In the genomic region with DNA sequence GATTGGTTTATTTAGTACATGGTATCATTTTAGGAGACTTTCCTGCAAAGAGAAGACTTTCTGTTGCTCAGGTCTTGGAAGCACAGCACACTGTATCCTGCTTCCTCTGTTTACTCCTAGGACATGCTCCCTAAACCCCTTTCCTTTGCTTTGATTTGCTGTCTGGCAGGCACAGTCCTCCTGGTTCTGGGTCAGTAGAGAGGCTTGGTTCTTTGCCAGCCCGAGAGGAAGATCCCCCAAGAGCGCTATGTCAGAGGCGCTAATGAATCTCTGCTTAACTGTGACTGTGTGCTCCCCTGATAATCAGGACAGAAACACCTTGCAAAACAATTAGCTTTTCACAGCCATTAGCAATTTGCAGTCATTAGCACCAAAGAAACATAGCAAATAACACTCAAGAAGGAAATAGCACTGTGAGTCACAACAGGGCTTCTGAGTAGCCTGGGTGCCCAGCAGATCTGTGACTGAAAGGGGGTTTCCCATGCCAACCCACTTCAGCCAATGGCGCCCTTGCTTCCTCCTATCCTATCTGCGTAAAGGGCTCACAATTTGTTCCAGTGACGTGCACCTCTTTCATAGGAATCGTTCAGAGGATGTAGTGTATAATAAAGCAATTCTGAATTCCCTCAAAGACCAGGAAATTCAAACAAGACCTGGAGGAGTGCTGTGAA, we compare ENCODE assay signal across 13 mouse cellular contexts.
DNase-seq lines count a peak whose midpoint lies in the region; ATAC-seq lines count a peak whose summit lies in the region.
"Had no signal": no experiment of that assay in that cellular context is flagged by ENCODE, and none has a peak within 500 bp of the region (broad histone marks: within the 10 kb centered on the region; RNA-seq: fewer than 3 reads in every experiment).

No protein-coding gene starts in this region.

- peak; percentile 67 for ATAC-seq in hindbrain, embryonic 16.5 days
- ATAC-seq in midbrain, embryonic 15.5 days (replicated peaks) = peak; percentile 33; the same call in 1 of the 2 replicates

- no peak overlapping the region for H3K4me3 ChIP-seq in hindbrain, embryonic 16.5 days (ENCODE audit: low read length)
- no peak overlapping the region for H3K4me3 ChIP-seq in midbrain, embryonic 15.5 days
- H3K4me3 ChIP-seq: embryonic facial prominence, embryonic 12.5 days; heart, embryonic 13.5 days; limb, embryonic 10.5 days; neural tube, embryonic 12.5 days had no signal

- H3K27me3 ChIP-seq in hindbrain, embryonic 16.5 days (replicated peaks; ENCODE audit: control insufficient read depth, insufficient read depth, low read length) = no peaks in the 10 kb centered on the region
- H3K27me3 ChIP-seq in midbrain, embryonic 15.5 days (replicated peaks) = no peaks in the 10 kb centered on the region
- H3K27me3 ChIP-seq: embryonic facial prominence, embryonic 12.5 days; heart, embryonic 13.5 days; neural tube, embryonic 12.5 days had no signal

- no peak overlapping the region for H3K27ac ChIP-seq in hindbrain, embryonic 16.5 days (ENCODE audit: low read depth, low read length)
- H3K27ac ChIP-seq in midbrain, embryonic 15.5 days = 0 out of 2 replicates have a peak overlapping the region, but pooled peaks have one; percentile 8
- H3K27ac ChIP-seq: embryonic facial prominence, embryonic 12.5 days; heart, embryonic 13.5 days; limb, embryonic 10.5 days; neural tube, embryonic 12.5 days had no signal

- 49% methylated on average over 7 of the region's 7 CpGs for WGBS in hindbrain, embryonic 16.5 days
- WGBS in midbrain, embryonic 15.5 days = 51% methylated on average over 7 of the region's 7 CpGs

- H3K9ac ChIP-seq in hindbrain, embryonic 16.5 days (ENCODE audit: low read depth, low read length) = no peak overlapping the region
- H3K9ac ChIP-seq in midbrain, embryonic 15.5 days = no peak overlapping the region
- H3K9ac ChIP-seq: embryonic facial prominence, embryonic 12.5 days; heart, embryonic 13.5 days; neural tube, embryonic 12.5 days had no signal

- peak; percentile 57 to 58 for DNase-seq in cerebellum, postnatal 10 days
- DNase-seq in cerebellum, adult 11-12 months = no peak
- DNase-seq in left cerebral cortex, postnatal 4 days = peak; percentile 16
- DNase-seq in left cerebral cortex, adult 18-20 months (ENCODE audit: low spot score in 2 of 2) = no peak
- no peak for DNase-seq in urinary bladder, postnatal 10 days (ENCODE audit: low spot score)
- DNase-seq in spleen, adult 12 weeks (ENCODE audit: low spot score) = no peak
- DNase-seq: adrenal gland, adult 2 months had no signal

- intact Hi-C loops in left cerebral cortex, postnatal 4 days (cut with DNase I) = no loop called here

- H3K9me3 ChIP-seq in hindbrain, embryonic 16.5 days (ENCODE audit: control insufficient read depth, low read length) = no peaks in the 10 kb centered on the region
- no peaks in the 10 kb centered on the region for H3K9me3 ChIP-seq in midbrain, embryonic 15.5 days
- H3K9me3 ChIP-seq: embryonic facial prominence, embryonic 12.5 days; heart, embryonic 13.5 days; limb, embryonic 10.5 days; neural tube, embryonic 12.5 days had no signal

- H3K36me3 ChIP-seq in hindbrain, embryonic 16.5 days (ENCODE audit: control insufficient read depth, insufficient read depth, low read length) = no peaks in the 10 kb centered on the region
- H3K36me3 ChIP-seq in midbrain, embryonic 15.5 days (replicated peaks) = no peaks in the 10 kb centered on the region
- H3K36me3 ChIP-seq: embryonic facial prominence, embryonic 12.5 days; heart, embryonic 13.5 days; limb, embryonic 10.5 days; neural tube, embryonic 12.5 days had no signal

- H3K4me2 ChIP-seq in hindbrain, embryonic 16.5 days (ENCODE audit: low read length) = no peak overlapping the region
- H3K4me2 ChIP-seq in midbrain, embryonic 15.5 days = no peak overlapping the region; the same call in 1 of the 2 replicates
- H3K4me2 ChIP-seq: embryonic facial prominence, embryonic 12.5 days; heart, embryonic 13.5 days; neural tube, embryonic 12.5 days had no signal

- peaks cover 5% of the 10 kb centered on the region for H3K4me1 ChIP-seq in hindbrain, embryonic 16.5 days (ENCODE audit: control insufficient read depth, insufficient read depth, low read depth, low read length)
- H3K4me1 ChIP-seq in midbrain, embryonic 15.5 days = peaks cover 7% of the 10 kb centered on the region; the same call in 1 of the 2 replicates
- H3K4me1 ChIP-seq: embryonic facial prominence, embryonic 12.5 days; limb, embryonic 10.5 days; neural tube, embryonic 12.5 days had no signal

Comparison
In these comparisons a context has a peak if more than half of its experiments do, and no peak if none do; other contexts are left out.
1. DNase-seq: peak in cerebellum, postnatal 10 days (2 of 2) and left cerebral cortex, postnatal 4 days (single experiment); none in cerebellum, adult 11-12 months (single experiment), left cerebral cortex, adult 18-20 months (0 of 2), urinary bladder, postnatal 10 days (single experiment) and spleen, adult 12 weeks (single experiment).